Mouse (Mus musculus): ENCODE results near the gene Zfp354c. TPM values are rescaled to one million over a fixed set of nuclear protein-coding genes. Genes with fewer than 3 reads are reported as not detected.
A peak's percentile ranks its signal among the peaks of the same experiment; 100 is the strongest.

Gene Zfp354c
- polyA plus RNA-seq (2014; fragmentation: Nextera tagmentation; extraction: Ambion mirVana), result 44.3 and 50.6 TPM in 2 replicates

- DNase-seq (ENCODE audit: low spot score) (peak; percentile 95), ATAC-seq (ENCODE audit: insufficient number of reproducible peaks, low FRiP score, low TSS enrichment, low read depth) (peak; percentile 96)
- Histone ChIP-seq H3K27me3 (ENCODE audit: control insufficient read depth, insufficient read depth, low read length) (no peaks in the 10 kb centered on the region), H3K4me2 (ENCODE audit: low read depth, severe bottlenecking) (peak within 1 kb of the TSS; percentile 76), H3K4me1 (ENCODE audit: control insufficient read depth, insufficient read depth, low read length) (peaks cover 3% of the 10 kb centered on the region; the same call in 1 of the 2 replicates), H3K9me3 (ENCODE audit: control insufficient read depth, low read length) (no peaks in the 10 kb centered on the region), H3K4me3 (ENCODE audit: low read depth, low read length) (peak within 1 kb of the TSS; percentile 72), H3K27ac (replicated peaks; ENCODE audit: low read depth, low read length) (no peak within 1 kb of the TSS), H3K36me3 (ENCODE audit: control insufficient read depth, insufficient read depth, low read length) (peaks cover 8% of the 10 kb centered on the region; the same call in 1 of the 2 replicates), H3K9ac (ENCODE audit: low read length) (peak within 1 kb of the TSS; percentile 84)
- WGBS, result 2% methylated on average over 41 of the region's 45 CpGs
Observed at GRCm38 (mm10) chr11:50827010-50827953, at the start of gene Zfp354c. Zfp354c (minus strand) TSS chr11:50827724.

GRCm38 (mm10) chr11:50850989-50851601 is 23.6 kb upstream of the Zfp354c start:
- DNase-seq (ENCODE audit: low spot score), result peak; percentile 50
- no peak for ATAC-seq (ENCODE audit: insufficient number of reproducible peaks, low FRiP score, low TSS enrichment, low read depth)

DNA sequence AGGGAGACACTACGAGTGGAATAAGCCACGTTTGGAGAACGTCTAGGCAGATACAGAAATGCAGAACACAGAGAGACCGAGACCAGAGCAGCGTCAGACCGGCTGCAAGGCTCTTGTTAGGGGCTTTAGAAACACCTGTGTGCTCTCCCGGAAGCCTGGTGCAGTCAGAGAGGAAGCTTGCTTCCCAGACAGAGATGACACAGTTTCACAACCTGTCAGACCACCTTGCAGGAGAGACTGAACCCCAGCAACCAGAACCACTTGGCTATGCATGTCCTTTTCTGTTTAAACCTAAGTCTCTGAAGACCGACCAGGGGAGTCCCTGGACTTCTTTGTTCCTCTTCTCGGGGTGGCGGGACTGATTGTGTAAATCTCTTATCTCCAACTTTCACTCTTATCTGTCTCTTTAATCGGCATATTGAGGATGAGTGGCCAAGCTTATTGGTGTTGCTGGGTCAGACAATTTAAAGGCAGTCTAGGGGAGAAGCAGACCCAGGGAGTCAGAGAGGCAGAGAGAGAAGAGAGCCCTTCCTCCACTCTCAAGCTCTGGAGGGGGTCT is 22.7 kb upstream of the Zfp354c start, which contains the start of gene Grm6:
Grm6 (plus strand) TSS at position 509 of the 559 bp plus-strand sequence.
- Histone ChIP-seq H3K27ac (replicated peaks; ENCODE audit: low read depth, low read length) (no peak within 1 kb of the TSS), H3K9ac (ENCODE audit: low read length) (no peak within 1 kb of the TSS; the same call in 1 of the 2 replicates), H3K4me2 (ENCODE audit: low read depth, severe bottlenecking) (peak within 1 kb of the TSS; percentile 72), H3K4me3 (ENCODE audit: low read depth, low read length) (peak within 1 kb of the TSS; percentile 35), H3K9me3 (ENCODE audit: control insufficient read depth, low read length) (no peaks in the 10 kb centered on the region), H3K4me1 (ENCODE audit: control insufficient read depth, insufficient read depth, low read length) (peaks cover 6% of the 10 kb centered on the region; the same call in 1 of the 2 replicates), H3K36me3 (ENCODE audit: control insufficient read depth, insufficient read depth, low read length) (no peaks in the 10 kb centered on the region), H3K27me3 (ENCODE audit: control insufficient read depth, insufficient read depth, low read length) (peaks cover 52% of the 10 kb centered on the region)
- no peak for ATAC-seq (ENCODE audit: insufficient number of reproducible peaks, low FRiP score, low TSS enrichment, low read depth)
- WGBS, result 2% methylated on average over 11 of the region's 11 CpGs
- peak; percentile 36 for DNase-seq (ENCODE audit: low spot score)

More at GRCm38 (mm10) chr11:50850989-50851601, 23.6 kb upstream of the Zfp354c start:
- peaks cover 52% of the 10 kb centered on the region for H3K27me3 ChIP-seq (ENCODE audit: control insufficient read depth, insufficient read depth, low read length)
- under 1% methylated on average over 72 of the region's 72 CpGs for WGBS
- H3K27ac ChIP-seq (replicated peaks; ENCODE audit: low read depth, low read length), result no peak overlapping the region
- H3K4me3 ChIP-seq (ENCODE audit: low read depth, low read length), result peak overlapping the region; percentile 35
- no peaks in the 10 kb centered on the region for H3K9me3 ChIP-seq (ENCODE audit: control insufficient read depth, low read length)
- no peak overlapping the region; the same call in 1 of the 2 replicates for H3K9ac ChIP-seq (ENCODE audit: low read length)
- peak overlapping the region; percentile 72 for H3K4me2 ChIP-seq (ENCODE audit: low read depth, severe bottlenecking)
- peaks cover 6% of the 10 kb centered on the region; the same call in 1 of the 2 replicates for H3K4me1 ChIP-seq (ENCODE audit: control insufficient read depth, insufficient read depth, low read length)
- no peaks in the 10 kb centered on the region for H3K36me3 ChIP-seq (ENCODE audit: control insufficient read depth, insufficient read depth, low read length)

GRCm38 (mm10) chr11:50849310-50849709 is 21.8 kb upstream of the Zfp354c start:
- Histone ChIP-seq H3K9me3 (ENCODE audit: control insufficient read depth, low read length) (no peaks in the 10 kb centered on the region), H3K4me1 (ENCODE audit: control insufficient read depth, insufficient read depth, low read length) (peaks cover 6% of the 10 kb centered on the region; the same call in 1 of the 2 replicates), H3K9ac (ENCODE audit: low read length) (no peak overlapping the region), H3K4me3 (ENCODE audit: low read depth, low read length) (no peak overlapping the region), H3K27me3 (ENCODE audit: control insufficient read depth, insufficient read depth, low read length) (peaks cover 52% of the 10 kb centered on the region), H3K27ac (replicated peaks; ENCODE audit: low read depth, low read length) (no peak overlapping the region), H3K4me2 (ENCODE audit: low read depth, severe bottlenecking) (no peak overlapping the region), H3K36me3 (ENCODE audit: control insufficient read depth, insufficient read depth, low read length) (no peaks in the 10 kb centered on the region)
- ATAC-seq (ENCODE audit: insufficient number of reproducible peaks, low FRiP score, low TSS enrichment, low read depth) (no peak), DNase-seq (ENCODE audit: low spot score) (no peak)
- 6% methylated on average over 10 of the region's 10 CpGs for WGBS

- Histone ChIP-seq H3K9ac (ENCODE audit: low read length) (no peak overlapping the region), H3K4me3 (ENCODE audit: low read depth, low read length) (no peak overlapping the region), H3K9me3 (ENCODE audit: control insufficient read depth, low read length) (no peaks in the 10 kb centered on the region), H3K27me3 (ENCODE audit: control insufficient read depth, insufficient read depth, low read length) (peaks cover 52% of the 10 kb centered on the region), H3K4me2 (ENCODE audit: low read depth, severe bottlenecking) (no peak overlapping the region), H3K36me3 (ENCODE audit: control insufficient read depth, insufficient read depth, low read length) (no peaks in the 10 kb centered on the region), H3K27ac (replicated peaks; ENCODE audit: low read depth, low read length) (no peak overlapping the region), H3K4me1 (ENCODE audit: control insufficient read depth, insufficient read depth, low read length) (peaks cover 6% of the 10 kb centered on the region; the same call in 1 of the 2 replicates)
- WGBS, result 34% methylated on average over 3 of the region's 3 CpGs
- ATAC-seq (ENCODE audit: insufficient number of reproducible peaks, low FRiP score, low TSS enrichment, low read depth) (no peak), DNase-seq (ENCODE audit: low spot score) (no peak)
Observed at GRCm38 (mm10) chr11:50848520-50849137, 21.1 kb upstream of the Zfp354c start.

DNA sequence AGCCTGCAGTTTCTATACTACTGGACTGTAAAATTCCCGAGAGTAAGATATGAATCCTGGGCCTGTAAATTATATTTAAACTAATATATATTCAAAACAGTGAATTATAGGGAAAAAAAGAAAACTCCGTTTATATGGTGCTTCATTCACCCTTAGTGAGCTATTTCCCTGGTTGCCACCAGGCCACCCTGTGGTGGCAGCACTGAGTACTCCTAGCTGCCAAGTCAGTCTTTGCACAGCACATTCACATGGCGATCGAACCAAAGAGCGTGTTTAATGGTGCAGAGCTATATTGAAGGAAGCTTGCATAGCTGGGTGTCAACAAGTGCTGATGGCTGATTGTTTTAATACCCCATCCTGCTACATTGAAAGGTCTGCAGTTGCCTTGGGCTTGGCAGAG is 19.5 kb upstream of the Zfp354c start:
- Histone ChIP-seq H3K9ac (ENCODE audit: low read length) (no peak overlapping the region), H3K4me3 (ENCODE audit: low read depth, low read length) (no peak overlapping the region), H3K9me3 (ENCODE audit: control insufficient read depth, low read length) (no peaks in the 10 kb centered on the region), H3K27ac (replicated peaks; ENCODE audit: low read depth, low read length) (no peak overlapping the region), H3K27me3 (ENCODE audit: control insufficient read depth, insufficient read depth, low read length) (peaks cover 39% of the 10 kb centered on the region), H3K36me3 (ENCODE audit: control insufficient read depth, insufficient read depth, low read length) (no peaks in the 10 kb centered on the region), H3K4me2 (ENCODE audit: low read depth, severe bottlenecking) (no peak overlapping the region), H3K4me1 (ENCODE audit: control insufficient read depth, insufficient read depth, low read length) (peaks cover 6% of the 10 kb centered on the region; the same call in 1 of the 2 replicates)
- ATAC-seq (ENCODE audit: insufficient number of reproducible peaks, low FRiP score, low TSS enrichment, low read depth) (no peak), DNase-seq (ENCODE audit: low spot score) (no peak)
- 77% methylated on average over 5 of the region's 5 CpGs for whole genome bisulfite sequencing

GRCm38 (mm10) chr11:50845951-50846350 is 18.4 kb upstream of the Zfp354c start:
- H3K9ac ChIP-seq (ENCODE audit: low read length), result no peak overlapping the region
- H3K4me1 ChIP-seq (ENCODE audit: control insufficient read depth, insufficient read depth, low read length), result peaks cover 1% of the 10 kb centered on the region; the same call in 1 of the 2 replicates
- H3K27ac ChIP-seq (replicated peaks; ENCODE audit: low read depth, low read length), result no peak overlapping the region
- ATAC-seq (ENCODE audit: insufficient number of reproducible peaks, low FRiP score, low TSS enrichment, low read depth) (no peak), DNase-seq (ENCODE audit: low spot score) (no peak)
- H3K9me3 ChIP-seq (ENCODE audit: control insufficient read depth, low read length), result no peaks in the 10 kb centered on the region
- H3K4me3 ChIP-seq (ENCODE audit: low read depth, low read length), result no peak overlapping the region
- H3K27me3 ChIP-seq (ENCODE audit: control insufficient read depth, insufficient read depth, low read length), result peaks cover 28% of the 10 kb centered on the region
- no peak overlapping the region for H3K4me2 ChIP-seq (ENCODE audit: low read depth, severe bottlenecking)
- WGBS, result 91% methylated on average over 3 of the region's 3 CpGs
- no peaks in the 10 kb centered on the region for H3K36me3 ChIP-seq (ENCODE audit: control insufficient read depth, insufficient read depth, low read length)

All from limb, embryonic 11.5 days (tissue).